Mouse (Mus musculus) megakaryocyte, embryonic 14.5 days (primary cell): Measurements from ENCODE around the gene Gm3327. TPM values are rescaled to one million over a fixed set of nuclear protein-coding genes. Genes with fewer than 3 reads are reported as not detected.
"Not testable (repeated sequence)": the region's sequence is repeated elsewhere in the genome, so short reads cannot be mapped to it uniquely, and the experiment has no call there.

Experiments
- H3K27me3 ChIP-seq: replicated peaks from 2 replicates; pipeline ENCODE3; 2012; ENCODE audit warnings: inconsistent platforms
- H3K36me3 ChIP-seq: replicated peaks from 2 replicates; pipeline ENCODE3; 2012; ENCODE audit warnings: low read length, inconsistent platforms, mixed read lengths
- H3K4me1 ChIP-seq: 2 replicates; pipeline ENCODE4 v1.6.1; 2012; ENCODE audit warnings: inconsistent platforms
- H3K4me3 ChIP-seq: replicated peaks from 2 replicates; pipeline ENCODE3; 2012; ENCODE audit warnings: moderate library complexity, mild to moderate bottlenecking, inconsistent platforms
- H3K9me3 ChIP-seq: 2 replicates; pipeline ENCODE4 v1.6.1; 2012; ENCODE audit warnings: inconsistent platforms
- FLI1 ChIP-seq: IDR thresholded peaks from 2 replicates; pipeline ENCODE4 v1.6.1; 2012; ENCODE audit warnings: low read length, inconsistent platforms, mixed read lengths
- GATA1 ChIP-seq: IDR thresholded peaks from 3 replicates; pipeline ENCODE4 v1.6.1; 2012; ENCODE audit warnings: mixed read lengths, low read length, inconsistent platforms, borderline replicate concordance
- polyA plus RNA-seq: library from polyadenylated mRNA; stranded (reverse); fragments of >175 nt; gene quantifications from 2 replicates; pipeline ENCODE4 v1.2.3, GENCODE M21; 2012; ENCODE audit warnings: low replicate concordance; ENCODE audit not compliant: insufficient read depth

The Gm3327 gene
- not detected in 2 replicates for polyA plus RNA-seq

DNA sequence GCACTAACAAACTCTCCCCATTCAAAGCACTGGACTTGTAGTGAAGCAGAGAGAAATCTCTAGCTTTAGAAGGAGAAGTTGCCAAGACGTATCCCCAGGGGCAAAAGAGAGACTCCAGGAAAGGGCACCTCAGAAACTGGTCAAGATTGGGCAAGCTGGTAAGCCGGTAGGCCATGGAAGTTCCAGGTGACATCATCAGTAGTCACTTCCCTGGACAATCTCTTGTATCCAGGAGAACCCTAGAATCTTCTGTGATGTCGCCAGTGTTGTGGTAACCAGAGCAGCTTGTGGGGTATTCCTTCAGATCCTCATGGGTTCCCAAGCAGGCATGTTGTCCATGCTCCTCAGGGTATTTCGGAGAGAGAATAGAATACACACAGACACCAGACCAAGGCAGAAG, at the start of gene Gm3327:
Gm3327 (plus strand) TSS at position 301 of the 400 bp plus-strand sequence.
- H3K36me3 ChIP-seq, H3K4me1 ChIP-seq, H3K4me3 ChIP-seq, H3K27me3 ChIP-seq, H3K9me3 ChIP-seq: not testable (repeated sequence)

DNA sequence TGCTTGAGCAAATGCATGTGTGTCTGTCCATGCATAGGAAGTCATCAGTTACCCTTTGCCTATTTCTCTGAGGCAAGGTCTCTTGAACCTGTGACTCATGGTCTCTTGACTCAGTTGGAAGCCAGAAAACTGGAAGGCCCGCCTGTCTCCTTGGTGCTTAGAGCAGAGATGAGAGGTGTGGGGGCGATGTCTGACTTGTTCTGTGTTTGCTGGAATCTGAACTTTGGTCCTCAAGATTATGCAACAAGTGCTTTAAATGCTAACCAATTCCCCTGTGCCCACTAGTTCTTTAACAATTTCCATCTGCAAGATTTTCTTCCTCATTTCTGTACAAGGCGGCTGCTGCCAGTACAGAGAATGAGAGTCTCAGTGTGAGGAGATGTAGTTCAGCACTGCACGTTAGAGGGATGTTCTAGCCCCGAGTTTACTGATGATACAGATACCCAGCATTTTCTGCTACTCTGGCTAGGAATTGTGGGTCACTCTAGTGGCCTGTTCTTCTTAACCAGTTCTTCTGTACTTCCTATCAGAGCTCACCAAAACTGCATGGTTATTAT, 45.8 kb upstream of the Gm3327 start:
- H3K36me3 ChIP-seq, result not testable (repeated sequence)

DNA sequence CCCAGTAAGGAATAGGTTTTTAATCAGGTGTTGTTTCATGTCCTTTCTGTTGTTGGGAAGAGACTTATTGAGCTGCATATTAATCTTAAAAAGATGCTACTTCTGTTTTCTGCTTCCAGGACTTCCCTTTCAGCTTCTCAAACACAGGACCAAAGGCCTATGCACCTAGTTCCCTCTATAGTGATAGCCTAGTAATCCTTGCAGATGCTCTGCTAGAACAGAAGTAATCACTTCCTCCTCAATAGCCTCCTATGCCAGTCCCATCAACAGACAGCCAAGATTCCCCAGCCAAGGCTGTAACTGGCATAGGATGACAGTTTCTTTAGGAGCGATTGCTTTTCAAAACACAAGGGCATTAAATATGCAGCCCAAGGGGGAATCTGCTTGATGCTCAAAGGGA, 37.1 kb upstream of the Gm3327 start:
- not testable (repeated sequence) for H3K4me1 ChIP-seq, H3K9me3 ChIP-seq, H3K36me3 ChIP-seq, H3K4me3 ChIP-seq, H3K27me3 ChIP-seq

More for the DNA sequence above, 45.8 kb upstream of the Gm3327 start:
- not testable (repeated sequence) for H3K4me3 ChIP-seq, H3K9me3 ChIP-seq, H3K4me1 ChIP-seq, H3K27me3 ChIP-seq

DNA sequence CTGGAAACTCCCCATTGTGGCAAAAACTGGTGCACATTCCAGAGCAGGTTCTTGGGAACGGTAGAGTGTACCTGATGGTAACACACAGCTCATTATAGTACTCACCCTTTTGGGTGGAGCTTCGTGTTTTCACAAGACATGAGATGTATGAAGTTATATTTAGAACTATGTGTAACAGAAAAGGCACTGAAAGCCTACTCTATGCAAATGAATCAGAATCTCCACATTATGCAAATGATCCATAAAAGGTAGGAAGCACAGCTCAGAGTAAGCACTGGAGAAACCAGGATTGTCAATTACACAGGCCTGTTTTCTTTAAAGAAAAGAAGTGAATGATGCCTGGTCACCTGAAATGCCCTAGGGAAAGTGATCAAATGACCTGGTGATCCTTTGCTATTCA, 36.1 kb upstream of the Gm3327 start:
- H3K4me3 ChIP-seq, H3K36me3 ChIP-seq, H3K9me3 ChIP-seq, H3K27me3 ChIP-seq, H3K4me1 ChIP-seq: not testable (repeated sequence)

DNA sequence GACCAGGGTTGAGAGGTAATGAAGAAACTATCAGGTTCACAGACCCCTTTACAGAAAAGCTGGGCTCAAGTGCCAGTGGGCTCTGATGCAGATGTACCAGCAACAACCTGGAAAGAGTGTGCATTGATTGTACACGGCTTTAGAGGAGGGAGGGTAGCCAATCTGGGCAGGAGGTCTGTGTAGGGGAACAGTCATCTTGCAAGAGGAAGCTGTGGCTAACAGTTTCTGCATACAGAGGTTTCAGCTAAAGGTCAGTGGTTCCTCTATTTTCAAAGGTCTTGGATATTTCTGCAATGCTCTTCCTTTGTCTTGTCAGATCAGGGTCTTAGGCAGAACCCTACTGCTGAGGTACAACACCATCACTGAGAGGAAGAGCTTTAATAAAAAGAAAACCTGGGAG, 32.1 kb upstream of the Gm3327 start:
- H3K9me3 ChIP-seq, H3K27me3 ChIP-seq, H3K4me3 ChIP-seq, H3K4me1 ChIP-seq, H3K36me3 ChIP-seq: not testable (repeated sequence)

DNA sequence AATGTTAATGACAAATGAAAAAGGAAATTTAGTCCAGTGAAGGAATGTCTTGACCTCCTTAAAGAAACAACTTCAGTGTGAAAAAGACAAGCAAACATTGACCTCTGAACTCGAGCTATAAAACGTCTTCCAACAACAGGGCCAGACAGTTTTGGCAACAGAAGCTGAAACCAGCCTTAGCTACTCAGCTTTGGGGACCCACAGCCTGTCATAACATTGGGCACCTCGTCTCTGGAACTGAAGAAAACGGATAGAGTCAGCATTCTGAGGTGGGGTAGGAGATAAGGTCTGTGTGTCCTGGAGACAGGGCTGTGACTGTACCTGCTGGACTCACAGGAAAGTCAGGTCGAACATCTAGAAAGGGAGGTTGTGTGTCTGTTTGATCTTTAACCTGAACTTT, 29.2 kb upstream of the Gm3327 start:
- not testable (repeated sequence) for H3K4me1 ChIP-seq, H3K36me3 ChIP-seq, H3K27me3 ChIP-seq, H3K9me3 ChIP-seq, H3K4me3 ChIP-seq

DNA sequence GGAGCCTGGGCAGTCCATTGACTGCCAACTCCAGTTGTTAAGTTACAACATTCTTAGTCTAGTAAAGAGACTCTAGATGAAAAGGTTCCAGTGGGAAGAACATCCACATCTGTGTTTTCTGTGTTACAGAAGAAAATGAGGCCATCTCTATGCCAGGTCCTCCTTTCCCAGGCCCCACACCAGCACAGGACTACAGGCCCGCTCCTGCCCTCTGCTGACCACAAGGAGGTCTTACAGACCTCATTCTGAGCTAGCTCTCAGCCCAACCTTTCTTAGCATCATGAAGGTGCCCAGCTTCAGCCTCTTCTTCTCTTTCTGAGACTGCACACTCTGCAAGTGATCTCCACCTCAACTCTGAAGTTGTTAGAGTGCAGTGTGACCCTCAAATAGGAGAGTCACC, 23.6 kb upstream of the Gm3327 start:
- not testable (repeated sequence) for H3K9me3 ChIP-seq, H3K4me1 ChIP-seq, H3K4me3 ChIP-seq, H3K36me3 ChIP-seq, H3K27me3 ChIP-seq

DNA sequence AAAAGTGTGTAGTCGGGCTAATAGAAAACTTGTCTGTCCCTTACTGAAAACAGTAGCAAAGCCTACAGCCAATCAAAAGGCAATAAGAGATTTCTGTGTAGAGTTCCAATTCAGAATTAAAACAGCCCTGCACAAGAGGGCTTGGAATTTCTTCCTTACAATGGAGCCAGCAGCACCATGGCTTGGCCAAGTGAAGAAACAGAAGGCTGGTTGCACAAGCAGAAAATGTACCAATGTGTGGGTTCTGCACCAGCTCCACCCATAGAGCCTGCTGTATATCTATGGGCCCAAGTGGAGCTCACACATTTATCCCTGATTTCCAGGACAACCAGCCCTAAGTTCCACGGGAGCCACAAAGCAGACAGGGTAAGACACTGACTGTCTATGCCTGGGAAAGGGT, 21.3 kb upstream of the Gm3327 start, which contains the start of gene Ear2:
Ear2 (plus strand) TSS at position 301 of the 400 bp plus-strand sequence.
- not testable (repeated sequence) for H3K4me3 ChIP-seq, H3K36me3 ChIP-seq, H3K4me1 ChIP-seq, H3K27me3 ChIP-seq, H3K9me3 ChIP-seq

DNA sequence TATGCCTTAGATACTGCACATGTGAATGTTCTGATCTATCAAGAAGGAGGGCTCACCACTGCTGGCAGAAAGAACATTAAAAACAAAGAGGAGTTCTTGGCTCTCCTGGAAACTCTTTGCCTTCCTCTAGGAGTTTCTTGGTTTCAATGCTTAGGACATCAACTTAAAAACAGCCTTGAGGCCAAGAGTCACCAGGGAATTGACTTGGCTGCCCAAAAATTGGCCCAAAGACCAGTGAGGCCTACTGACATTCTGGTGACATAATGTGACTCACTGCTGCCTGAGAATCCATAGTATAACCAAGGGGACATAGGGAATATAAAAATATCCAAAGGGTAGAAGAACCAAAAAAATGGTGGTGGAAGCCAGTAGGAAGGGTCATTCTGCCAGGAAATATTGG, 12.7 kb upstream of the Gm3327 start:
- TF ChIP-seq FLI1 (no peak), GATA1 (no peak)
- Histone ChIP-seq H3K9me3 (peaks cover 3% of the 10 kb centered on the region; the same call in 1 of the 2 replicates), H3K4me1 (no peaks in the 10 kb centered on the region), H3K36me3 (no peaks in the 10 kb centered on the region), H3K27me3 (no peaks in the 10 kb centered on the region), H3K4me3 (no peak overlapping the region)

Other genes starting within 250 kb of the Gm3327 start
- gene Ear1, start 248.3 kb upstream of the Gm3327 start, polyA plus RNA-seq, result not detected in 2 replicates
- gene Ear10, start 200.3 kb upstream of the Gm3327 start, polyA plus RNA-seq, result not detected in 2 replicates
- gene Gm8113, start 198.5 kb upstream of the Gm3327 start, polyA plus RNA-seq, result not detected in 2 replicates
- gene Ang5, start 166.8 kb upstream of the Gm3327 start, polyA plus RNA-seq, result not detected in 2 replicates
- not detected in 2 replicates for gene Ang6, start 121.6 kb upstream of the Gm3327 start, polyA plus RNA-seq
- gene Ear2, start 21.2 kb upstream of the Gm3327 start, polyA plus RNA-seq, result not detected in 2 replicates
- not detected in 2 replicates for gene Gm8212, start 73.8 kb downstream of the Gm3327 start, polyA plus RNA-seq
- gene 4930503E14Rik, start 89.4 kb downstream of the Gm3327 start, polyA plus RNA-seq, result not detected in 2 replicates
- gene Gm8220, start 161.7 kb downstream of the Gm3327 start, polyA plus RNA-seq, result not detected in 2 replicates
- not detected in 2 replicates for gene Gm5930, start 214.7 kb downstream of the Gm3327 start, polyA plus RNA-seq
- gene Gm8229, start 241.5 kb downstream of the Gm3327 start, polyA plus RNA-seq, result not detected in 2 replicates